Mouse (Mus musculus) cerebellum, adult 9-11 months (tissue): ENCODE measurements at regions not wholly inside any gene's neighbourhood (a gene's known extent, or its start where the extent isn't known, plus 50 kb on each side); places are given as distances from the start of the nearest gene placed in this dataset.

Experiments used
- DNase-seq: peaks from one replicate; pipeline ENCODE4 v3.0.0; 2022

GRCm38 (mm10) chr15:56030007-56030406 is 1447.4 kb downstream of the Slc22a22 start:
- no peak for DNase-seq

DNA sequence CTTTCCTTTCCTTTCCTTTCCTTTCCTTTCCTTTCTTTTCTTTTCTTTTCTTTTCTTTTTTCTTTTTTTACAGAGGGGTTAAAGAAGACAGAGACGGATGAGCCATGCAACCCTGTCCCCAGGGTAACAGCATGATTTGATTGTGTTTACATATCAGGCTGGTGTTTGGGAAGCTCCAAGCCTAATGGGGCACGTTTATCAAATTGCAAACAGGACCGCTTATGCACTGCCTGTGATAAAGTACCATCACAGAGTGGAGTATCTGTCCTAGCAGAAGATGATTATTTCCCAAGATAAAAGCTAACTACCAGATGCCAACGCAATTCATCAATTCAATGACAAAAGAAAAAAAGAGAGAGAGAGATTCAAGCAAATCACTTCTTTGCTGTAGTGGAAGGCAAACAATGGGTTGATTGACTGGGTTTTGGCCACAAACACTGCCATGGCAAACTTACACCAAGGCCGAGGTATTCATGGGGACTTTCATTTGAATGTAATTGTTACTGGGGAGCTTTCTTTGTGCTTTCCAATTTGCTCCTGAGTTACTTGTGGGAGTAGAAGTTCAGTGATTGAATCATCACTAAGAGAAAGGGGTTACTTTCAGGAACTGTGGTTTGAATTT is 1450.1 kb downstream of the Slc22a22 start:
- no peak for DNase-seq

- no peak for DNase-seq
Observed at GRCm38 (mm10) chr15:56024705-56025104, 1452.7 kb downstream of the Slc22a22 start.

GRCm38 (mm10) chr15:56023862-56024484 is 1453.5 kb downstream of the Slc22a22 start:
- DNase-seq = no peak

DNA sequence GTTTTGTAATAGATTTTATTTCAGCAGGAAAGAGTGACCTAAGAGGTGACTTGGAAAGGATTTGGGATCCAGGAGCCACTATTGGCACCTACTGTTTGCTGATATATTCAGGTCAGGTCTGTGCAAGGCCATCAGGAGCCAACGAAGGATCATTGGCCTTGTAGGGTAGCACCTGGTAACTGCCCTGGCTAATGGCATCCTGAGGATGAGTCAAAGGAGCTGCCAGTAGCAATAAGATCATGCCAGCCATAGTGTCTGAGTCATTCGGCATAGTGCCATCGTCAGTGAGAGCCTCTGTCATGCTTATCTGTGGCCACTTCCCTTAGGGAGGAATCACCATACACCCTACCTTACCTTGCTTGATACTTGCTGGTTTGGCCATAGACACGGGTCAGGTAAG is 1455.1 kb downstream of the Slc22a22 start:
- no peak for DNase-seq

DNA sequence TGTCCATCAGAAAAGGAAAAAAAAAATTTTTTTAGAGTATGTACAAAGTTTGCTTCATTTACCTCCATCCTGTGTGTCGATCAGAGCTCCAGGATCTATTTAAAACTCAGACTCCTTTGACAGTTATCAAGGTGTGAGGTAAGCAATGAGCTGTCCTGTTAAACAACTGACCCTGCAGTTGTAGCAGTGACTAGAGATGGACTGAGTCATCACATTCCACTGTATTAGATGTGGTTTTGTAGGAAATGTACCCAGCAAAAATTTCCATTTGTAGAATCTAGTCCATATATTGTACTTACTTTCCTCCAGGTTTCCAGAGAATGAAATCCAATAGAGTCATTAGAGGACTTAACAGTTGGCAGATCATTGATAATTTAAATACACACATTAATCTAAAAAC is 1459.3 kb downstream of the Slc22a22 start:
- no peak for DNase-seq

GRCm38 (mm10) chr15:56017561-56017960 is 1459.9 kb downstream of the Slc22a22 start:
- no peak for DNase-seq

GRCm38 (mm10) chr15:56016070-56016469 is 1461.4 kb downstream of the Slc22a22 start:
- DNase-seq = no peak

DNA sequence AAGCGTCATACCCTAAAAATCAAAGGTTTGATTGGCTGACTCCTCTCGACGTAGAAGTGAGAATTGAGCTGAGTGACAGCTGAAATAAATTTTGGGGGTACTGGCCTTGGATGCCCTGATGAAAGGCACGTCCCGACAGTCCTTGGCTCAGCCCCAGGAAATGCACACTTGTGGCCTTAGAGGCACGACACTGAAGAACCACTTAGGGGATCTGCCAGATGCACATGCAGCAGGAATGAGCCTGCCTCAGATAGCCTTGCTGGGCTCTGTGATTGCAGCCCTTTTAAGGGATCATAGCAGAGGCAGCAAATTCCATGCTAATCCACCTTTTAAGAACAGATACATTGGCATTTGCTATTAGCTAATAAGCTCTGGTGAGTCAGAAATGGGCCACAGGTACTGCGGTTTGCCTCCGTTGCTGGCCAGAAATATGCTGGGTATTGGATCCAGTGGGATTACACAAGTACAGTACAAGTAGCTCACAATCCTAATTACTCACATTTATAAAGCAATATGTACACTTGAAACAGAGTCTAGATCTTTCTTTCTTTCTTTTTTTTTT is 1463.3 kb downstream of the Slc22a22 start:
- DNase-seq = no peak

- no peak for DNase-seq
Observed at GRCm38 (mm10) chr15:56008603-56009174, 1468.7 kb downstream of the Slc22a22 start.

GRCm38 (mm10) chr15:56007376-56007775 is 1470.0 kb downstream of the Slc22a22 start:
- no peak for DNase-seq

GRCm38 (mm10) chr15:56005361-56005760 is 1472.1 kb downstream of the Slc22a22 start:
- DNase-seq = no peak

DNA sequence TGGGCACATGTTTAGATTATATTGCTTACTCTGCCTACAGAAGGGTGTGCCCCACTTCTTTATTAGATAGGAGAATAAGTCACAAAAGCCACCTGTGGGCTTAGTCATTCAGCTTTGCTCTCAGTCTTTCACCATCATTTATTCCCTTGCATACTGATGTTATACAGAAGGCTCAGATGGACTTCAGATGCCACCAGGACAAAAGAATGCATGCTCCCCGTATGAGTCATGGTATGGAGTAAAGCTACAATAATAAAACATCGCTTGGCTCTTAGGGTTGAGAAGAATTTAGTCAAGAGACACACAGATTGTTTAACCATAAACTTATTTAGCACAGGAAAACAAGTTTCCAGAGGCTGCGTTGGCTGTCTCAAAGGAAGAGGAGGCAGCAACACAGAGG is 1473.5 kb downstream of the Slc22a22 start:
- no peak for DNase-seq

DNA sequence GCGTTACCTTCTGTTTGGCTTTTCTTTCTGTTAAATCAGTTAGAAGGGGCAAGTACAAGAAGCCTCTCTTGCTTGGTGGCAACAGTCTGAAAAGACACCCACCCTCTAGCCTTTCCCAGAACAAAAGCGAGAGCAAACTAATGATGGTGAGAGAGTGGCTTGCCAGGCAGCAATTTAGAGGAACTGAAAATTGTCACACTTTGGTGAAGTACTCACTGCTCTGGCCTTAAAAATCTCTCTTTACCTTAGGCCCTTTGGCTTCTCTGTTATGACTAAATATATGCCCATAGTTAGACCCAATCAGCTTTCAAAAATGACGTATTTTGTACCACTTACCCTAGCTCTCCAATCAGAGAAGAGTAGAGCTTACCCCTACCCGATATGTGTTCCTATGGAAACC is 1477.8 kb downstream of the Slc22a22 start:
- no peak for DNase-seq

DNA sequence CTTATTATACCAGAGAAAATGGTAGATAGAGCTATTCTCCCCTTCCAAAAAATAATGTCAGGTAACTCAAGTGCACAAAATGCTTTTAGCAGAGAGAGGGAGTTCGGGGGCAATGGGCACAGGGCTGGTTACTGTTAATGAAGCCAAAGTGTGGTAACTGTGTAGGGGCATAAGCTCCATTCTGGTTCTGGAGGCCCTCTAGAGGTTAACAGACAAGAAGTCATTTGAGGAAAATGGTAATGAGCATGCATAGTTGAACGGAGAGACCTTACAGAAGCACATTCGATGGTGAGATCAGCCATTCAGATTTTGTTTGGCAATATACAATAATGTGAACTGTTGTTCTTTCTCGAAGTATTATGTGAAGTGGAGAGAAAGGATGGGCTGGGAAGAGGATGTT is 1479.4 kb downstream of the Slc22a22 start:
- DNase-seq = no peak

GRCm38 (mm10) chr15:55994680-55995079 is 1482.7 kb downstream of the Slc22a22 start:
- DNase-seq = no peak

- DNase-seq = no peak
Observed at GRCm38 (mm10) chr15:55975843-55976242, 1501.6 kb downstream of the Slc22a22 start.

DNA sequence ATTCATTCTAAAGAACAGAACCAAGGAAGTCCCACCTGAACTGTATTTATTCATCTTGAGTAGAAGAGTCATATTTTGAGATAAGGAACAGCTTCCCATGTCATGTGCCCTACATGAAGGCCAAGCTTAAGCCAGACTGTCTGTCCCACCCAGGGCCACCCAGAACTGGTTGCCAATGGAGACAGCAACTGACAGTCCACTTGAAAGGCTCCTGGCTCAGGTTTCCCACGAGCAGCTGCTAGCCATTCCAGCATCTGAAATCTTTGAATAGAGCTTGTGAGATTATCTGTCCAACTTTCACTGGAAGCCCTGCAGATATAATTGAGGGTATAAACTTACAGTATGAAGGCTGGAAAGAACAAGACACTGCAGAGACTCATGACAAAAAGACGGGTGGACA is 1510.6 kb downstream of the Slc22a22 start:
- DNase-seq = no peak

DNA sequence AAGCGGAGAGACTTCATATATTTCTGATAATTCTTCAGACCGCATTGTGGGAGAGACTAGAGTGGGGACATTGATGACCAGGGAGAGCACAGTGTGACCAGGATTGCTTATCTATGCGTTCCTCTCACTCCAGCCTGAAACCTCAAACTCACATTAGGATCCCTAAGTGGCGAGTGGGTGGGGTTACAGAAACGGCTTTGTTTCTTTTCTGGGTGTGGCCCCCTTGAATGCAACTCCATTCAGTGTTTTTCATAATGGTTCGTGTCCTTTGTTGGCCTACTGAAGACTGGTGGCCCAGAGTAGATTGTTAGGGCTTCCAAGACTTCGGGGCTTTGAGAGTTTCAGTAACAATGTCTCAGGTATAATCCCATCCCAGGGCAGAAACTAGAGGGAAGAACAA is 1512.1 kb downstream of the Slc22a22 start:
- no peak for DNase-seq

DNA sequence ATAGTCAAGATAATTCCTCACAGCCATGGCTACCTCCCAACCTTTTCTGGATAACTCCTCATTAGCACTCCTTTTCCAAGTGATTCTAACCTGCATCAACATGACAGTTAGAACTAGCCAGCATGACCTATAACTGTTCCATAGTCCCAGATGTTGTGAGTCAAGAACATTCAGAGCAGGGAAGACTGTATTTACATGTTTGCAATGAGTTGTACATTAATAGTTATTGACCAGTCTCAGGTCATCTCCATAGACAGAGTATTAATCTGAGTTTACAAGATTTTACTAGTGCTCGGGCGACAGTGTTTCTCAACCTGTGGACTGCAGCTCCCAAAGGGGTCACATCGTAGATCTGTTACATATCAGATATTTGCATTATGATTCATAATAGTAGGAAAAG is 1515.3 kb downstream of the Slc22a22 start:
- DNase-seq = no peak
